Mouse (Mus musculus) gastrocnemius, adult 2 months (tissue): ENCODE results near the gene Aurka. TPM values are rescaled to one million over a fixed set of nuclear protein-coding genes. Genes with fewer than 3 reads are reported as not detected.

ENCODE experiments used
- DNase-seq: peaks from one replicate; pipeline ENCODE4 v3.0.0; 2022
- H3K27ac ChIP-seq: fragments of 200-600 bp; 2 replicates; pipeline ENCODE4 v1.8.1; 2022; ENCODE audit warnings: mild to moderate bottlenecking
- H3K4me3 ChIP-seq: fragments of 200-600 bp; 2 replicates; pipeline ENCODE4 v1.8.1; 2022; ENCODE audit warnings: mild to moderate bottlenecking, moderate library complexity
- CTCF ChIP-seq: fragments of 200-600 bp; IDR thresholded peaks from 2 replicates; pipeline ENCODE4 v1.8.1; 2022; ENCODE audit warnings: antibody characterized with exemption, mild to moderate bottlenecking, moderate library complexity
- intact Hi-C: fragments of 180-260 bp; cut with DNase I; formaldehyde crosslinking; loops from one replicate; pipeline ENCODE4 v1.15.1; 2025
- total RNA-seq, 2 experiments: library from RNA; stranded (reverse); gene quantifications; 2 replicates each; pipeline ENCODE4 v1.2.3; 2021

The Aurka gene
- total RNA-seq, 2 experiments from 2014 or later = 4.4 to 9.9 TPM

DNA sequence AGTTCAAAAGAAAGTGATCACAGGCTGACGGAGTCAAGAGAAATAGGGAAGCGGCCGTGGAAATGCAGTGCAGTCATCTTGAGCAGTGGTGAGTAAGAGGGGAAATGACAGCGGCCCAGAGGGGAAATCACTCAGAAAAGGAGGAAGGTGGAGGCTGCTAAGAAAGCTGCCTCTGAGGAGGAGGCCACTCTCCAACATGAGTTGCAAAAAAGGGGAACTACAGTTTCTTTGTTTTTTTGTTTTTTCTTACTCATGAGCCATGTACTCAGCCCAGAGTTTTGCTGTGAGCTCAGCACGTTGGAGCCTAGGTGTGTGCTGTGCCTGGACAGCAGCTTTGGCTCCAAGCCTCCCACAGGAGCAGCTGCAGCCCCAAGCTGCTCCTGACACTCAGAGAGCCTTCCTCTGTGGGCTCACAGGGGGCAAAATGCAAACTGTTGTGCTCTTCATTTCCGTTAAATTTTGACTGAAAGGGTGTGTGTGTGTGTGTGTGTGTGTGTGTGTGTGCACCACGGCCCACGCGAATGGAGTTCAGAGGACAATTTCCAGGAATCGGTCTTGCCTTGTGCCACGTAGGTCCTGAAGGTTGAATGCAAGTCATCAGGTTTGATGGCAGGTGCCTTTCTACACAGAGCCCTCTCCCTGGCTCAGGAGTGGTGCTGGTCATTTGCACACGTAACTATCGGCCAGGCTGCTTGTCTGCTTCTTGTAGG is 30.9 kb upstream of the Aurka start:
- TF ChIP-seq CTCF = no peak
- no peak for DNase-seq
- H3K4me3 ChIP-seq = no peak overlapping the region
- intact Hi-C loops = no loop called here
- no peak overlapping the region for H3K27ac ChIP-seq

DNA sequence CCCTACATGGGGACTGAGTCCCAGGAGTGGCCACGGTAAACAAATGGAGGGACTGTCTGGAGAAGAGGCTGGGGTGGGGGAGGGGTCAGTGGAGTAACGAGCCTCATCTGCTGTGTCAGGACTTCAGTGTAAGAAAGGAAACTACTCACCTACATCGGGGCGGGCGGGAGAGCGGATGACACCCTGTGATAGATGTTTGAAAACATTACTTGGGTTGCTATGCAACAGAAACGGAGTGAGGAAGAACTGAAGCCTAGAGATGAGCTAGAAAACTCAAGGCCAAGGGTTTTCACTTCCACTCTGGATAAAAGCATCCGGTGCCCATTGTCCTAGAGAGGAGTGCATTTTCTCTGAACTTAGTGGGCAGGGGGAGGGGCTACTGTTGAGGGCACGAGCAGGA is 29.6 kb upstream of the Aurka start:
- Histone ChIP-seq H3K27ac (no peak overlapping the region), H3K4me3 (no peak overlapping the region)
- intact Hi-C loops = no loop called here
- DNase-seq = no peak
- TF ChIP-seq CTCF = no peak

DNA sequence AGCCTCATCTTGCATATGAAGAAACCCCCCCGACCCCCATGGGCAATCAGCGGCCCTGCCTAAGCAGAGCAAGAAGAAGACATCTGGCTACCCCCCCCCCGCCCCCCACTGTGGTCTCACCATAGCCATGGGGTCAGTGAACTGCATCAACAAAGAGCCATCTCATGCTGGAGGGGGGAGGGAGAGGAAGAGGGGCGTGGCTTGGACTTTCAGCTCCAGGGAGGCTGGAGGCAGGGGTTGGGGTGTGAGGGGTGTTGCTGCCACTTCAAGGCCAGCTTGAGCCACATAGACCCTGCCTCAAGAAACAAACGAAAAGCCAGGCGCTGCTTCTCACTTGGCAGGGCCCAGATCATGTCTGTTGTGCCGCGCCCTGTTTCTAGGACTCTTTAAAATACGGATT is 25.6 kb upstream of the Aurka start:
- intact Hi-C loops = no loop called here
- no peak for TF ChIP-seq CTCF
- H3K27ac ChIP-seq = no peak overlapping the region
- no peak for DNase-seq
- H3K4me3 ChIP-seq = no peak overlapping the region

DNA sequence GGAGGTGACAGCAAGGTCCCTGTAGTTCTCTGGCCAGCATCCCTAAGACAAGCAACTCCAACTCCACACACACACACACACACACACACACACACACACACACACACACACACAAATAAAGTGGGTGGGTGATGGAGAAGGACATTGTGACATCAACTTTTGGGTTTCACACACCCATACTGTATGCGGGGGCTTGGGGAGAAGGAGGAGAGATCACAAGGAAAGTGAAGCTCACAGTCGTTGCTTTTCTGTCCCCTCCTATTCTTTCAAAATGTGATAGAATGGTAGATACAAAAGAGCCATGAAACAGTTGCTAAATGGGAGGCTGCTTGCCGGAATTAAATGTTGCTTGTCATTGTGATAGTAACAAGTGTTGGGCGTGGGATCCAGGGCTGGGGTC is 24.3 kb upstream of the Aurka start:
- intact Hi-C loops = no loop called here
- Histone ChIP-seq H3K27ac (no peak overlapping the region), H3K4me3 (peak overlapping the region; percentile 50)
- TF ChIP-seq CTCF = no peak
- no peak for DNase-seq

DNA sequence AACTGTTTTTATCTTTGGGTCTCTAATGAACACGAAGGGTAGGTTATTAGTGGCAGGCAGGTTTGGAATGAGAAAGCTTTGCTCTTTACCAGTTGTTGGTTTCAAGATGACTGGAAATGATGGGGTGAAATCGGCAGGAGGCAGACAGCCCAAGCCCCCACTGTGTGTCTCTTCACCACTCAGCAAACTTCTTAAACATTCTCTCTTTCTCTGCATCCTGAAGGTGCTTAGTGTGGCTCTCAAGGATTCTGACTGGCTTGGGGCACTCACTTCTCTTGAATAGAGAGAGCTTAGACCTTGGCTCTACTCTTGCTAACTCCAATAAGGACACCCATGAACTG is 23.7 kb upstream of the Aurka start:
- TF ChIP-seq CTCF = no peak
- Histone ChIP-seq H3K27ac (no peak overlapping the region), H3K4me3 (peak overlapping the region; percentile 50)
- DNase-seq = no peak
- intact Hi-C loops = no loop called here

DNA sequence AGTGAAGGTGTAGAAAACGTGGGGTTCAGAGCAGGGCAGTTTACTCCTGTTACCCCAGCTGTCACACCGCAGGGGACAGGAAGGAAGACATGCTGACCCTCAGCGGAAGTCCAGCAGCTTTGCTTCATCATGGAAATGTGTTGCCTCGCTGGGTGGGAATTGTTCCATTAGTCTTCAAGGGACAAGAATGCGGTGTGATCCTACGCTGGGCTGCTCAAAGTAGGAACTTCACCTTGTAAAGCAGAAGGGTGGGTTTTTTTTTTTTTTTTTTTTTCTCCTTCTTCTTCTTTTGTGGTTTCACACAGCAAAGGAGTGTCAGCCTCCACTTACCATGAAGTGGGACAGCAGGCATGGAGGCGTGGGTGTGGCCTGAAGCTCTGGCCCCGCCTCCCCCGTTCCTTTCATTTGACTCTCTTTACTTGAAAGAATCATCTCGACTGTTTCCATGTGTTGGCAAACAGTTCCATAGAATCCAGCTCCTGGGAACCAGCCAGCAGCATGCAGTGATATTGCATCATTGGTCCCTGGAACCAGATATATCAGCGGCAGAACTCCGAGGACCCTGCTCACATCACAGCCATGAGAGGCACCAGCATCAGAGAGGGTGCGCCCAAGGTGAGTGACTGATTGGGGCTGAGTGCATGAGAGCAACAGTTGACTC is 23.2 kb upstream of the Aurka start, which contains the start of gene Cass4:
Gene Cass4 (plus strand): TSS at position 404 of the 661 bp plus-strand sequence.
- H3K27ac ChIP-seq = no peak within 1 kb of the TSS
- no peak for DNase-seq
- peak within 1 kb of the TSS; percentile 50 for H3K4me3 ChIP-seq
- TF ChIP-seq CTCF = no peak
- intact Hi-C loops = no loop called here

DNA sequence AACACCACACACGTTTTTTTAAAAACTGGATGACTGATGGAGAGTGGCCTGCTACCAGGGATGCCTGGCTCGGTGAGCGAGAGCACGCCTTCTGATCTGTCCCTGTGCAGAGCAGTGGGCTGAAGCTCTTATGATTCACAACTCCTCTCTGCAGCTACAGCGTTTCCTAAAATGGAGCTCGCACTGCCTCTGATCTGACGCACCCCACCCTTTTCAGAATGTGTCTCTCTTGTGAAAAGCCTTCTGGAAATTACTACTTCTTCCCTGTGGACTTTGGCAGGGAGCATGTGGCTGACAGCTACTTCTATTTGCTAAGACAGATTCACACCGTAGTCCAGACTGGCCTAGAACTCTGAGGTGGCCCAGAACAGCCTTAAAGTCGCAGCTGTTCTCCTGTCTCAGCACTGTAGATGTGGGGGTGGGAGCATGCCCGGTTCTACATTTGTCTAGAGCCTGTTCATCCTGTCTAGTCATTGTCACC is 21.7 kb upstream of the Aurka start:
- intact Hi-C loops = no loop called here
- no peak overlapping the region for H3K27ac ChIP-seq
- H3K4me3 ChIP-seq = no peak overlapping the region
- TF ChIP-seq CTCF = no peak
- DNase-seq = no peak

DNA sequence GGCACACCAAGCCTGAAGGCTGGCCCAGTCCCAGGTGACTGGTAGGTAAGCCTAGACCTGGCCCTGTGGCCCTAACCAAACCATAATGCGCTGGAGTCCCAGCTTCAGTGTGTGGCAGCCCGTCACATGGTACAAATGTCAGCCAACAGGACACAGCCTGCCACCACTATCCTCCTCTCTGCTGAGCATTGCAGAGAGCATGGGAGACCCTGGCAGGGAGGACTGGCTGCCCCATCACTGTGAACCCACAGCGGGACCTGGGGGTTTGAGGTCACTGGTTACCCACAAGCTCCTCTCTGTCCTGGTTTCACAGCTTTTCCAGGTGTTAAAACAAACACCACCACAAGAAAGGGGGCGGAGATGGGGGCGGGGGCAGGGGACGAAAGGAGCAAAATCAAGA is 20.0 kb upstream of the Aurka start:
- no peak for TF ChIP-seq CTCF
- no peak for DNase-seq
- Histone ChIP-seq H3K27ac (no peak overlapping the region), H3K4me3 (no peak overlapping the region)
- intact Hi-C loops = no loop called here

DNA sequence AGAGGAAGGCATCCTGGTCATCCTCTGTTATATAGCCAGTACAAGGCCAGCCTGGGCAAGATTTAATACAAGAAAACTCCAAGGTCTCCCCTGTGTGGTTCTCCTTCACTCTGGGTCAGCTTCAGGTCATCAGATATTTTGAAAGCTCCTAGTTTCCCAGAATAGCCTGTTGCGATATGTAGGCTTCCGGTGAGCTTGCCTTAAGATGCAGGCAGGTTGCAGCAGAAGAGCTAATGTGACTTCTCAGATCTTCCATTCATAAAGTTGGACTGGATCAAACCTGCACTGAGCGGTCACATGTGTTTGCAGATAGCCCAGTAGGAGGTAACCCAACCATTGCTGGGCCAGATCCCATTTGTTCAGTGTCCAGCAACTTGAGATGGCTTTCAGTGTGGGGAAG is 14.4 kb upstream of the Aurka start:
- no peak for DNase-seq
- intact Hi-C loops = no loop called here
- TF ChIP-seq CTCF = no peak
- Histone ChIP-seq H3K27ac (no peak overlapping the region), H3K4me3 (no peak overlapping the region)

DNA sequence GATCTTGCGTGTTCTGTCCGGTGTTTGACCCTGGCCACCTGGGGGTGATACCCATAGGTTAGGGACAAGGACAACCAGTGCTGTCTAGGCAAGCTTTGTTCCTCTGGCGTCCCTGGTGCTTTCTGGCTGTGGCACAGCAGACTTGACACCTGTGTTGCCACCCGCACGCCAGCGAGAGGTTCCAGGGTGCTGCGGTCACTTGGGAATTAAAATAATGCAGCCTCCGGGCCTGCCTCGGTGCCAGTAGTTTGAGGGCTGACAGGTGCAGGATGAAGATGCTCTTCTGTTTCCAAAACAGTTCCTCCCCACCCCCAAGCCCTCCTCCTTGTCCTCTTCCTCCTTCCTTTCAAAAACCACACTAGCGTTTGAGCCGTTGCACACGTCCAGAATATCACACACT is 11.6 kb upstream of the Aurka start:
- no peak for DNase-seq
- intact Hi-C loops = no loop called here
- Histone ChIP-seq H3K4me3 (no peak overlapping the region), H3K27ac (no peak overlapping the region)
- TF ChIP-seq CTCF = no peak

DNA sequence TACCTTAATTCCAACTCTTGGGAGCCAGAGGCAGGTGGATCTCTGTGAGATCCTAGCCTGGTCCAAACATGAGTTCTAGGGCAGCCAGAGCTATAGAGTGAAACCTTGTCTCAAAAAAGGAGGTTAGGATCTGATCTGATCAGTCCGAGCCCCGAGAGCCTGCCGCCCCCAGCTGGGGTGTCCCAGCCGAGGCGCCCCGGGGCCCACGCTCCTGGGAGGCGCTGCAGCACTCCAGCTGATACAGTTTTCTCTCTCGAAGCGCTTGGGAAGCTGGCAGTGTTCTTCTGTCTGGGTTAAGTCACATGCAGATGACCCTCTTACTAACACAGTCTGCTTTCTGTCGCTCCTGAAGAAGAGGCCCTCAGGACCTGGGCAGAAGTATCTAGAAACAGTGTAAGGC is 11.0 kb upstream of the Aurka start:
- TF ChIP-seq CTCF = no peak
- Histone ChIP-seq H3K27ac (no peak overlapping the region), H3K4me3 (no peak overlapping the region)
- intact Hi-C loops = no loop called here
- no peak for DNase-seq

DNA sequence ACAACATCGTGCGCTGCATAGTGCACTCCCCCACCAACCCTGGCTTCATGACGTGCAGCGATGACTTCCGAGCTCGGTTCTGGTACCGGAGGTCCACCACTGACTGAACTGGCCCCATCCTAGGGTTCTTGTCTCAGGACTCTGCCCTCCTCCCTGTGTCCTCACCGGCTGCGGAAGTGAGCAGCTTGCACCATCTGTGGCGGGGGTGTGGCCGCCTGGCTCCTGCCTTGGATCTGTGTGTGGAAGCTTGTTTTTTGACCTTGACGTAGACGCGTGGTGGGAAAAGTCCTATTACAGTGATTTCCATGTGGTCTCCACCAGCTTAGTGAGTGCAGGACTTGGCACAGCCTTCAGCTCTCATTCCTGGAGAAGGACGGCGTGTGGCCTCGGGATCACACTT is 10.2 kb upstream of the Aurka start:
- no peak for DNase-seq
- intact Hi-C loops = no loop called here
- no peak for TF ChIP-seq CTCF
- H3K27ac ChIP-seq = no peak overlapping the region
- no peak overlapping the region for H3K4me3 ChIP-seq

DNA sequence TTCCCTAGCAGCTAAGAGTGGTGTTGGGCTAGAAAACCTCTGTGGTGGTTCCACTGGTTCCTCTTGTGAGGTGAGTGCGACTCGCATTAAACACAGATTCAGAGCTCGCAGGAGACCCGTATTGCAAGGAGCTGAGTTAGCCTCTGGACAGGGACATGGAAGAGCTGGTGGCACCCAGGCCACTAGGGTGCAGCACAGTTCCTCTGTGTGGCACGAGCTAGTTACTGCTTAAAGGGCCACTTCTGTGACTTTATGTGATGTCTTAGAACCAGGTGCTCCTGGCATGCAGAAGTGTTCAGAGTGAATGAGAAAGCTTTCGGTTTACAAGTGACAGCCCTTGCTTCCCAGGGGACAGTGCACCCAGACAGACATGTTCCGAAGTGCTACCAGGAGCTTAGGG is 8.0 kb upstream of the Aurka start:
- intact Hi-C loops = loop anchor here (10.0 kb wide), 1 partner anchor 636 kb away; no protein-coding TSS in a partner anchor
- DNase-seq = peak; percentile 38

More for the DNA sequence above, 8.0 kb upstream of the Aurka start:
- Histone ChIP-seq H3K4me3 (no peak overlapping the region), H3K27ac (no peak overlapping the region)
- TF ChIP-seq CTCF = peak; percentile 54
